Mouse (Mus musculus): Measurements from ENCODE around the gene Zfp558. TPM values are rescaled to one million over a fixed set of nuclear protein-coding genes. Genes with fewer than 3 reads are reported as not detected.
"Not testable (repeated sequence)": the region's sequence is repeated elsewhere in the genome, so short reads cannot be mapped to it uniquely, and the experiment has no call there.

The Zfp558 gene
- polyA plus RNA-seq, 1 experiment from 2014 or later = 4.9 TPM

GRCm38 (mm10) chr9:18431687-18432086 lies 46.4 kb downstream of the Zfp558 start:
- TF ChIP-seq CTCF (IDR thresholded peaks at IDR 0.05; ENCODE audit: low read depth) = no peak
- H3K27ac ChIP-seq = no peak overlapping the region
- no peaks in the 10 kb centered on the region for H3K9me3 ChIP-seq (replicated peaks; ENCODE audit: low read length)
- no peak overlapping the region for H3K4me2 ChIP-seq (ENCODE audit: low read length)
- H3K4me3 ChIP-seq (replicated peaks; ENCODE audit: low read depth, low read length) = no peak overlapping the region
- ATAC-seq (replicated peaks; ENCODE audit: low FRiP score, low read depth) (no peak), DNase-seq (ENCODE audit: low spot score) (no peak)
- no peaks in the 10 kb centered on the region for H3K4me1 ChIP-seq (replicated peaks; ENCODE audit: insufficient read depth, low read length)
- H3K27me3 ChIP-seq (ENCODE audit: insufficient read depth, low read length) = no peaks in the 10 kb centered on the region
- H3K9ac ChIP-seq (ENCODE audit: low read depth, low read length) = no peak overlapping the region
- WGBS = 82% methylated on average over 10 of the region's 10 CpGs
- no peaks in the 10 kb centered on the region for H3K36me3 ChIP-seq (ENCODE audit: insufficient read depth, low read length)

DNA sequence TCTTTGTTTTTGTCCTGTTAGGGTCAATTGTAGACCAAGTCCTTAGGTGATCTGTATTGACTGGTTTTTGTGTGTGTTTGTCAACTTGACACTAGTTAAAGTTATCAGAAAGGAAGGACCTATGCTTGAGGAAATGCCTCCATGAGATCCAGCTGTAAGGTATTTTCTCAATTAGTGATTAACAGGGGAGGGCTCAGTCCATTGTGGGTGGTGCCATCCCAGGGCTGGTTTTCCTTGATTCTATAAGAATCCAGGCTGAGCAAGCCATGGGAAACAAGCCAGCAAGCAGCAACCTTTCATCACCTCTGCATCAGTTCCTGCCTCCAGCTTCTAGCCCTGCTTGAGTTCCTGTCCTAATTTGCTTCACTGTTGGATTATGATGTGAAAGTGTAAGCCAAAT lies 47.7 kb downstream of the Zfp558 start, which contains the start of gene Mbd3l2:
TSS of gene Mbd3l2 (plus strand) at position 301 of the 400 bp plus-strand sequence.
- no peak for TF ChIP-seq CTCF (IDR thresholded peaks at IDR 0.05; ENCODE audit: low read depth)
- H3K36me3 ChIP-seq (ENCODE audit: insufficient read depth, low read length) = no peaks in the 10 kb centered on the region

DNA sequence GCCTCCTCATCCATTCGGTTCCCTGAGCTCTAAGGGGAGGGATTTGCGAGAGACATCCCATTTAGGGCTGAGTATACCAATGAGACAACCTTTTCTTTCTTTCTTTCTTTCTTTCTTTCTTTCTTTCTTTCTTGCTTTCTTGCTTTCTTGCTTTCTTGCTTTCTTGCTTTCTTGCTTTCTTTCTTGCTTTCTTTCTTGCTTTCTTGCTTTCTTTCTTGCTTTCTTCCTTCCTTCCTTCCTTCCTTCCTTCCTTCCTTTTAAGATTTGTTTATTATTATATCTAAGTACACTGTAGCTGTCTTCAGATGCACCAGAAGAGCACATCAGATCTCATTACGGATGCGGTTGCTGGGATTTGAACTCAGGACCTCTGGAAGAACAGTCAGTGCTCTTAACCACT lies 65.7 kb downstream of the Zfp558 start:
- H3K9me3 ChIP-seq (replicated peaks; ENCODE audit: low read length); H3K27ac ChIP-seq; DNase-seq (ENCODE audit: low spot score); H3K4me1 ChIP-seq (replicated peaks; ENCODE audit: insufficient read depth, low read length); H3K4me2 ChIP-seq (ENCODE audit: low read length); H3K27me3 ChIP-seq (ENCODE audit: insufficient read depth, low read length); H3K4me3 ChIP-seq (replicated peaks; ENCODE audit: low read depth, low read length); H3K36me3 ChIP-seq (ENCODE audit: insufficient read depth, low read length); H3K9ac ChIP-seq (ENCODE audit: low read depth, low read length); ATAC-seq (replicated peaks; ENCODE audit: low FRiP score, low read depth): not testable (repeated sequence)
- WGBS = 86% methylated on average over 4 of the region's 4 CpGs

More for the DNA sequence above, 47.7 kb downstream of the Zfp558 start, which contains the start of gene Mbd3l2:
- H3K9ac ChIP-seq (ENCODE audit: low read depth, low read length) = no peak within 1 kb of the TSS
- H3K4me2 ChIP-seq (ENCODE audit: low read length) = no peak within 1 kb of the TSS
- ATAC-seq (replicated peaks; ENCODE audit: low FRiP score, low read depth) (no peak), DNase-seq (ENCODE audit: low spot score) (no peak)
- H3K9me3 ChIP-seq (replicated peaks; ENCODE audit: low read length) = no peaks in the 10 kb centered on the region
- no peaks in the 10 kb centered on the region for H3K4me1 ChIP-seq (replicated peaks; ENCODE audit: insufficient read depth, low read length)
- H3K27ac ChIP-seq = no peak within 1 kb of the TSS
- no peak within 1 kb of the TSS for H3K4me3 ChIP-seq (replicated peaks; ENCODE audit: low read depth, low read length)
- no peaks in the 10 kb centered on the region for H3K27me3 ChIP-seq (ENCODE audit: insufficient read depth, low read length)

Small RNAs within 50 kb of the gene (microRNA-seq; reads per million reads assigned to microRNA genes)
- gene Gm22854 = not detected

Other genes starting within 250 kb of the Zfp558 start
- 68.9 and 80.5 TPM in 2 replicates for gene Chordc1, start 186.1 kb downstream of the Zfp558 start, polyA plus RNA-seq (2015; fragmentation: Nextera tagmentation; extraction: Ambion mirVana)
- 7.1 and 9.0 TPM in 2 replicates for gene Naalad2, start 75.3 kb downstream of the Zfp558 start, polyA plus RNA-seq (2015; fragmentation: Nextera tagmentation; extraction: Ambion mirVana)
- not detected in 2 replicates for gene Ubtfl1, start 73.8 kb downstream of the Zfp558 start, polyA plus RNA-seq (2015; fragmentation: Nextera tagmentation; extraction: Ambion mirVana)
- gene Mbd3l2, start 47.6 kb downstream of the Zfp558 start, polyA plus RNA-seq (2015; fragmentation: Nextera tagmentation; extraction: Ambion mirVana) = not detected in 2 replicates
- gene Mbd3l1, start 91 bp upstream of the Zfp558 start, polyA plus RNA-seq (2015; fragmentation: Nextera tagmentation; extraction: Ambion mirVana) = not detected in 2 replicates
- 0.01 and 0.08 TPM in 2 replicates for gene Muc16, start 196.3 kb upstream of the Zfp558 start, polyA plus RNA-seq (2015; fragmentation: Nextera tagmentation; extraction: Ambion mirVana)

Data from kidney, postnatal 0 days (tissue).